Mouse (Mus musculus): ENCODE data around the gene Fibp.

The Fibp gene

DNA sequence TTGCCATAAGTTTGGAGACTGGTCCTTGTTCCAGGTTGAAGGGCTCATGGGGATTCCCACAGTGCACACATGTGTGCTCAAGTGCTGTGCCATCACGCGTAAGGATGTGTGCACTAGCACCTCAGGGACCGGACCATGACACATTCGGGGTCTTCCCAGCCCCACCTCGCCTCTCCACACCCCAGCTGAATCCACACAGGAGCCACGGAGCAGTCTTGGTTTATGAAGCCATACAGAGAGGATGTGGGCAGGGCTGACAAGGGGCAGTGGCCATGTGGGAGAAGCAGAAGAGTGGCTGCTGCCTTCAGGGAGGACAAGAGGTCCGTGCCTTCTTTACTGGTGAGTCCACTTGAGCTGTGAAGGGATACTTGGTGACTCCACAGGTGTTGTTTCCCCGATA lies 4.6 kb downstream of the Fibp start:
- no peak for DNase-seq

DNA sequence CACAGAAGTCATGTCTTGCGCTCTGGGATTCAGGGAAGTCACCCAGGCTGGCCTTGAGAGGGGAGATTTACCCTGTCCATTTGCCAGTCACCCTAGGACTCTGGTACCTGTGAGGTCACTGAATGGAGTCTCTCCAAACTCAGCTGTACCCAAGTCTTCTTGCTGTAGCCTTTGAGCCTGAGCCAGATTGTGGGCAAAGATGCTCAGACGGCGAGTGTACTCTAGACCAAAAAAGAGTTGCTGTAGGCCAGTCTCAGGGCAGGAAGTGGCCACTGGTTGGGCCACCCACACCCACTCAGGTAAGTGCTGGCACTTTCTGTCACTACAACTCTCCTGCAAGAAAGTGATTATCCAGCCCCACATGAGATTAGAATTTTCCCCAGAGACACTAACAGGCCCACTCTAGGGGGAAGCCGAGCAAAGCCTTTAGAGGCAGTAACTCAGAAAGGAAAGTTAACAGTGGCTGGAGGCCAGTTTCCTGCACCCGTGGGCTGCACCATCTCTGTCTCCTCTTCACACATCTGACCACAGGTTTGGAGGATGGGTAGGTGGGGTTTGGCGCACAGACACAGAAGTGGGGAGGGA lies 6.6 kb downstream of the Fibp start:
- DNase-seq = no peak

DNA sequence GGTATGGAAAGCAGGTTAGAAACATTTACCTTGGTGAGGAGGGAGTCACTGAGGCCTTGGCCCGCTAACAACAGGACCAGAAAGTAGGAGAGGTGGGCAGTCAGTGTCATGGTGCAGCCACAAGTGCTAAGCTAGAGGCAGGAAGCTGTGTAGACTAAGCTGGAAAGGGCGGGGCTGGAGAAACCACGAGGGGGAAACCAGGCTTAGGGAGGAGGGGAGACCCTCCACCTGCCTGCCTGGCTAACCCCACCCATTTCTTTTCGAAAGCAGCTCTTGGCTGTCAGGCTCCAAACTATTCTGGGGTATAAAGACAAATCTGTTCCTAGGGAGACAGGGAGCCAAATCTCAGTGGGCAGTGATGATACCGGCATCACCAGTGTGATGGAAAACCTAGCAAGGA lies 8.0 kb downstream of the Fibp start, which contains the start of gene Ctsw:
Ctsw (minus strand) TSS at position 134 of the 400 bp plus-strand sequence.
- DNase-seq = peak in 1 of 2 experiments; percentile 7

DNA sequence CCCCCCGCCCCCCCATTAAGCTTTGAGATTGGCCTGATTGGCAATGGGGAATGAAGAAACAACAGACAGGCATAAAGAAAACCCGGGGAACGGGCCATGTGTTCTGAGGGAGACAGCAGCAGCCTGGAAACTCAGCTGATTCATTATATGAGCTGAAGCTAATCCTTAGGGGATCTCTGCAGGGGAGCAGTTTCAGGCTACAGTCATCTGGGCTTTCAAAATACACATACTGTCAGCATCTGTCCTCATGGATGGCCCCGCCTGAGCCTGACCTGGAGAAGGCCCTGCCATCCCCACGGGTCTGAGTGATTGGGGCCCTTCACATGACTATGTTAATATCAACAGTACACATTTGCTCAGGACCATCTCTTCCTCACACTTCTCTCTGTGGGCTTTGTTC lies 11.4 kb downstream of the Fibp start:
- no peak for DNase-seq

DNA sequence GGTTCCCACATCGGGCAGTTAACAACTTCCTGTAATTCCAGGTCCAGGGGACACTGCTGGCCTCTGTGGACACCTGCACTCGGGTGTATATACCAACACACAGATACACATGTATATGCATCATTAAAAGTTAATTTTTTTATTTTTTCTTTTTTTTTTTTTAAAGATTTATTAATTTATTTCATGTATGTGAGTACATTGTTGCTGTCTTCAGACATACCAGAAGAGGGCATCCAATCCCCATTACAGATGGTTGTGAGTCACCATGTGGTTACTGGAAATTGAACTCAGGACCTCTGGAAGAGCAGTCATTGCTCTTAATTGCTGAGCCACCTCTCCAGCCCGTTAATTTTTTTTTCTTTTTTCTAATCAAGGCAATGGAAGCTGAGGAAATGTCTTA lies 12.4 kb downstream of the Fibp start:
- DNase-seq = no peak

DNA sequence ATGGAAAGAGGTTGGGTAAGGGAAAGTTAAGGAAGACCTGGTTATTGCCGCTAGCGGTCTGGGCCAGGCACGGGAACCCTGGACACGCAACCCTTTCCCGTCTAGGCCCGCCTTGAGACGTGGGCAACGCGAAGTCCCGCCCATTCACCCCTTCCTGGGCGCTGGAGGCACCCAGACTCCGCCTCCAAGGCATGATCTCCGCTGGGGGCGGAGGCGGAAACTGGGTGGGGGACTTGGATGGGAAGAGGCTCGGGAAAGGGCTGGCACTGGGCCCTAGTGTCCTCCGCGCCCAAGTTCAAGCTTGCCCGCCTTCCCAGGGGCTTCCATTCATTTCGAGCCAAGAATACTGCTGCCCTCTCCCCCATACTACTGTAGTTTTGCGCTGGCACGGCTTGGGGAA lies 13.3 kb downstream of the Fibp start, which contains the start of gene Efemp2:
Efemp2 (plus strand) TSS at position 235 of the 400 bp plus-strand sequence.
- peak; percentile 84 to 91 for DNase-seq

DNA sequence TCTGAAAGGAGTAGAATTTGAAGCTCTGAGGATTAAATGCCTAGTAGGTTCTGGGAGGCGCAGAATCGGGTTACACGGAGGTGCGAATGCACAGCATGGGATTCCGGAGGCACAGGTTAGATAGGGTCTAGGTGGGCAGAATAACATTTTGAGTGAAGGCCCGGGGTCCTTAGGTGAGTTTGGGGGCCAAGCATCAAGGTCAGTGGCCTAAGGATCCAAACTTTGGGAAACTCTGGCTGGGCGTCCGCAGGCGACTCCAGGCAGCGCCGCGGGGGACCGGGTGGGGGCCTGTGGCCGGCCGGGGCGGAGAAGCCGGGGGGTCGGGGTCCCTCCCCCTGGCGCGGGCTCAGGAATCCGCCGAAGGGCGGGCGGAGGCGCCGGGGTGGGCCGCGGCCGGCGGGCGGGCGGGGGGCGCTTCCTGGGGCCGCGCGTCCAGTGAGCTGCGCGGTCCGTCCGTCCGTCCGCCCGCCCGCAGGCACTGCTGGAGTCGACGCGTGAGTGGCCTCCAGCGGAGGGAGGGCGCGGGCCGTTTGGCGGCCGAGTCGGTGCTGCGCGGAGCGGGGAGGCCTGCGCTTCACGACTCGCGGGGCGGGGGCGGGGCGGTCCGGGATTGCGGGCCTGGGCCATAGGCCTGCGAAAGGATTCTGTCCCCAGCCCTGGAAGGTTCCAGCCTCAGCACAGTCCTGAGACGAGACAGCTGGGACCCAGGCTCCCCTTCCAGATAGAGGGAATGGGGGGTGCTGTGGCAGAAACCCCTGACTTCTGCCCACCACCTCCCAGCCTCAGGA lies 14.1 kb downstream of the Fibp start:
- DNase-seq = peak; percentile 75 to 82

DNA sequence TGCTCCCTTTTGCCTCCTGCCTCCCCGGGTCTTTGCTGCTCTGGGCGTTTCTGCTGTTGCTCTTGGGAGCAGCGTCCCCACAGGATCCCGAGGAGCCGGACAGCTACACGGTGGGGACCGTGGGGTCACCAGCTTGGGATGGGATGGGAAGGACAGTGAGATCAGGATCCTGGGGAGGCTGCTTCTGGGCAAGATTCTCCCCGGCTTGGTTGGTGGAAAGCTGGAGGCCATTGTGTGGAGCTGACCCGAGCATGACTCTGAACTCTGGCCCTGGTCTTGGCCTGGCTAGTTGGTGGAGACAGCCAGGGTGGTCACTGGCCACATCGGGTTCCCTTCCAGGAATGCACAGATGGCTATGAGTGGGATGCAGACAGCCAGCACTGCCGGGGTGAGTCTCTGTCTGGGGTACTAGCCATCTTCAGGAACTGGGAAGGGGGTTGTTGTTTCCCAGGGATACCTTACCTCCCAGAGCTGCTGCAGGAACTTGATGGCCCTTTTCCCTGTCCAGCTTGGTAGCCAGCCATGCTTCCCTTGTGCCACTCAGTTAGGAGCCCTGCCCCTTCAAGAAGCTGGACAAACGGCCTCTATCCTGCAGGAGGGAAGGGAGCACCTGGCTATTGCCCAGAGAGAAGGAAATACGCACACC lies 14.8 kb downstream of the Fibp start:
- peak in 1 of 2 experiments; percentile 51 for DNase-seq

DNA sequence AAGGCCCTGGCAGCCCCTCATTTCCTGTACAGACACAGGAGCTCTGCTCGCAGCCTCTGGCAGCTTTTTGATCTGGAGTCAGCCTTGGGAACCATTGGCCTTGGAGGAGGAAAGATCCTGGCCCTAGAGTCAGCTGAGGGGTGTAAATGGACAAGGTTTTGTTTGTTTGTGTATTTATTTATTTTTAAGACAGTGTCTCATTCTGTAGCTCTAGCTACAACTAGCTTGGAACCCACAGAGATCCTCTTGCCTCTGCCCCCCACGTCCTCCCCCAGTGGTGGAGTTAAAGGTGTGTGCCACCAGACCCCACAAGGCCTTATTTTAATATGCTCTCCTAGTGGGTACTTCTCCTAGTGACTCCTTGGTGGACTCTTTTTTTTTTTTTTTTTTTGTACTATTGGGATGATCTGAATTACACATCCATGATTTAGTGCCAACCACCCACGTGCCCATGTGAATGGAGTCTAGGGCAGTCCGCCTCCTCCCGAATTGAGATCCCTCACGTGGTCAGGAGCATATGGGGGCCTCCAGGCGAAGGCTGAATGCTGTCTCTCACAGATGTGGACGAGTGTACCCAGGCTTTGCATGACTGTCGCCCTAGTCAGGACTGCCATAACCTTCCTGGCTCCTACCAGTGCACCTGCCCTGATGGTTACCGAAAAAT lies 16.7 kb downstream of the Fibp start:
- DNase-seq = peak in 1 of 2 experiments; percentile 1

DNA sequence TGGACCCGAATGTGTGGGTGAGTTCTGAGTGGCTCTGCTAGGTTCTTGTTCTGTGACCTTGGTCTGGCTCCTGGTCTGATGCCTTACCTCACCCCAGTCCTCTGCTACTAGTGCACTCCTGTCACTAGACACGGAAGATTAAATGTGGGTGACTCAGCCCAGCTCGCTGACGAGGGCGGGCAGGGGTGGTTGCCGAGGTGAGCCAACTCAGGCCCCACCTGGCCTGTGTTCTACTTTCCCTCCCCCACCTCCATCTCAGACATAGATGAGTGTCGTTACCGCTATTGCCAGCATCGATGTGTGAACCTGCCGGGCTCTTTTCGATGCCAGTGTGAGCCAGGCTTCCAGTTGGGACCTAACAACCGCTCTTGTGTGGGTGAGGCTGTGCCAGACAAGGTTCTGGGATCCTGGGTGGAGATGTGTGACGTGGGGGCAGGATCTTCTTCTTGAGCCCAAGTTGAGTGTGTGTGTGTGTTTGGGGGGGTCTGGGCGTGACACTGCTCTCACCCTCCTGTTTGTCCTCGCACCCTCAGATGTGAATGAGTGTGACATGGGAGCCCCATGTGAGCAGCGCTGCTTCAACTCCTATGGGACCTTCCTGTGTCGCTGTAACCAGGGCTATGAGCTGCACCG lies 17.4 kb downstream of the Fibp start:
- DNase-seq = peak in 1 of 2 experiments; percentile 8

DNA sequence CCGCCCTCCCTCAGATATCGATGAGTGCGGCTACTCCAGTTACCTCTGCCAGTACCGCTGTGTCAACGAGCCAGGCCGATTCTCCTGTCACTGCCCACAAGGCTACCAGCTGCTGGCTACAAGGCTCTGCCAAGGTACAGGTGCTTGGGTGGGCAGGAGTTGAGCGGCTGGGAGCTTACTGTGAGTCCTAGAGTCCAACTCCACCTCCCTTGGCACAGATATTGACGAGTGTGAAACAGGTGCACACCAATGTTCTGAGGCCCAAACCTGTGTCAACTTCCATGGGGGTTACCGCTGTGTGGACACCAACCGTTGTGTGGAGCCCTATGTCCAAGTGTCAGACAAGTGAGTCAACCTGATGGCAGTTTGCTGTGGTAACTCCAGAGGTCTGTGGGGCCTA lies 19.6 kb downstream of the Fibp start:
- peak in 1 of 2 experiments; percentile 3 for DNase-seq

DNA sequence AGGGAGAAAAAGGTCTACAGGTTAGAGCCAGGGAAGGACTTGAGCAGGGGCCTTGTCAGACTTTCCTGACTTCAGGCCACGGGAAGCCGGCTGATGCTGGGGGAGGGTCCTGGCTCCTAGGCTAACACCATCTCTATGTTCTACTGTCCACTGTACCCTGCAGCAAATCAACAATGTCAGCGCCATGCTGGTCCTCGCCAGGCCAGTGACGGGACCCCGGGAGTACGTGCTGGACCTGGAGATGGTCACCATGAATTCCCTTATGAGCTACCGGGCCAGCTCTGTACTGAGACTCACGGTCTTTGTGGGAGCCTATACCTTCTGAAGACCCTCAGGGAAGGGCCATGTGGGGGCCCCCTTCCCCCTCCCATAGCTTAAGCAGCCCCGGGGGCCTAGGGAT lies 21.0 kb downstream of the Fibp start:
- DNase-seq = no peak

DNA sequence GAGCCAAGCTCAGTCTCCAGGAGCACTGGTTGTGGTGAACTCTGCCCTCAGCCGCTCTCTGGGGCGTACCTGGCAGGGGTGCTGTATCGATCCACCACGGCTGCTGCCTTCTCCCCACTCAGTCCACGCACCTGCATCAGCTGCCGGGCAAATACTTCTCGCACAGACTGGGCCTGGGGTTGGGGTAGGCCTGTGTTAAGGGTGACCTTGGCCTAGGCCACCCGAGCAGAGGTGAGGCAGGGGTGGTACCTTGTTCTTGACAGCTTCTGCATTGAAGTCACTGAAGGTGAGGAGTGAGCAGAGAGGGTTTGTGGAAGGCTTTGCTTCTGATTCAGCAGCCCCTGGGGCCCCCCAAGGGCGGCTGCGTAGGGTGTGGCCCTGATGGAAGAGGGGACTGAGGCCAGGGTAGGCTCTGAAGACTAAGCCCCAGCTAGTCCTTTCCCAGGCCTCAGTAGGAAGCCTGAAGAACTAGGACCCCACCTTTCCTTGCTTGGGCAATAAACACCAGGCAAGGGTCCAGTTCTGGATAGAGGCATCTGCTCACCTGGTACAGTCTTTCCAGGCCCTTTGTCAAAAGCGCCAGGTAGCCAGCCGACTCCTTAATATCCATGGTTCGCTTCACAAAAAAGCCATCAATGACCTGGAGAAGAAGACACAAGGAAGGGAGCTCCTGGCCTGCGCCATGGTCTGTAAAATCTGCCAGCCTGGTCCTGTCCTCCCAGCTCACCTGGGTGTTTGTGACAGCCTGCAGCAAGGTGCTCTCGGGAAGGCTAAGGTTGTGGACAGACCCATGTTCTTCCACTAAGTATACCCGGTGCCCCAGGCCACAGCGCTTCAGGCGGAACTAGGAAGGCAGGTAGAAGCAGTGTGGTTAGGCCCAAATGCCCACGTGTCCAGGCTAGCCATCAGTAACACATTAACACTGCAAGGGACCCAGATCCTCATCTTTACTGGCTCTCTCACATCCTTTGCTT lies 23.3 kb downstream of the Fibp start:
- peak; percentile 2 to 12 for DNase-seq

DNA sequence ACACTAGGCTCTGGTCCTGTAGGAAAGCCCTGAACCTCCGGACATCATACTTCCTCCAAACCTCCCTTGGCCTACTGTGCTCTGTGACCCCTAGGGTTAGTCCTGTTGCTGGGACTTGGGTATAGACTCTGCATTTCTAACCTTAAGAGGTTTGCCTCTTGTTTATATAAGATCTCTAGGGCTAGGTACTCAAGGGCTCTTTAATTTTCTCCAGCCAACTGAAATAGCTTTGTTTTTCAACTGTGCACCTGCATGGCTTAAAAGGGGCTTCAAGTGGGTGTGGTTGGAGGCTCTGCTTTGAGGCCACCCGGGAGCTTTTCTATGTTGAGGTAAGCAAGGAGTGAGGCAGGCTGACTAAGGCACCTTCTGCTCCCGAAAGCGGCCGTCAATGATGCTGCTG lies 24.1 kb downstream of the Fibp start:
- no peak for DNase-seq

DNA sequence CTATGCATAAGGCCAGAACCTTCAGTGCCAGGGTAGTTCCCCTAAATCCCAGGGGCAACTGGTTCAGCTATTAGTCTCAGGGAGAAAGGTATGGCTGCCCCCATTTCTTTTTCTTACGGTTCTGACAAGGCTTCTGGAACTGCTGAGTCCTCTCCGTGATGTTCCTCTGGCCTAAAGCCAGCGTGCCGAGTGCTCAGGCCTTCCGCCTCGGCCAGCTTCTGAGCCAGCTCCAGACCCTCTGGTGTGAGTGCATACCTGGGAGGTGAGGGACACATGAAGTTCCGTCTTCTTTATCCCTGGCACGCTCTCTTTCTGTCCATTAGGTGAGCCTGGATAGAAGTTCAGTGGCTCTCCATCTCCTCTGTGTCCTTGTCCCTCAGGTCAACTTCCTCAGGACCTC lies 25.0 kb downstream of the Fibp start:
- DNase-seq = peak in 1 of 2 experiments; percentile 8

DNA sequence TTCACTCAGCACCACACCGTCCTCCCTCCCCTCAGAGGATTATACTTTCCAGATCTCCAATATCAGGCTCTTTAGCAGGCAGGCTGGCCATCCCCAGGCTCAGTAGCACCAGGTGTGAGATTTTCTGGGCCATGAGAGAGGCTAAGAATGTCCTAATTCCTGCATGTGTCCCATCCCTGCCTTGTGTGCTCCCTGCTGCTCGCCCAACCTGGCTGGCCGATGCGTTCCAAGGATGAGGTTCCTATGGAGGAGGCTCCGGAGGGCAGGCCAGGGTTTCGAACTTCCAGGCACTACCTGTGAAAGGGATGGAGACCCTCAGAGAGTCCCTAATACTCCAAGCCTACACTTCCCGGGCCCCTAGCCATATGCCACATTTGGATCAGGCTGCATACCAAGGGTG lies 25.4 kb downstream of the Fibp start:
- DNase-seq = peak in 1 of 2 experiments; percentile 6

DNA sequence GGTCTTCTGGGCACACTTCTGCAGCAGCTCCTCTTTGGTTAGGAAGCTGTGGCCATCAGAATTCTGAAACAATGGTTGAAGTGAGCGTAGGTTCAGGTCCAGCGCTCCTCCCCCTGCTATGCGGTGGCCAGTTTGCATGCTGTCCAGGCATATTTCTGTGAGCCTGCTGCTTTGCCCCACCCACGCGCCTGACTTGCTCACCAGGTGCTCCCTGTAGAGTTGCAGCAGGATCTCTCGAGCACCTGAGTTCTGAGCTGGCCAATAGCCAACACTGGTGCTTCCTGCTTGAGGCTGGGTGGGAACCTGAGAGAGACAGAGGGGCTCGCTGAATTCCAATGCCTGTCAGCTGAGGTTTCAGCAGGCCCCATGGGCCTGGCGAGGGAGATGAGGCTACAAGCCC lies 25.9 kb downstream of the Fibp start:
- peak in 1 of 2 experiments; percentile 46 for DNase-seq

DNA sequence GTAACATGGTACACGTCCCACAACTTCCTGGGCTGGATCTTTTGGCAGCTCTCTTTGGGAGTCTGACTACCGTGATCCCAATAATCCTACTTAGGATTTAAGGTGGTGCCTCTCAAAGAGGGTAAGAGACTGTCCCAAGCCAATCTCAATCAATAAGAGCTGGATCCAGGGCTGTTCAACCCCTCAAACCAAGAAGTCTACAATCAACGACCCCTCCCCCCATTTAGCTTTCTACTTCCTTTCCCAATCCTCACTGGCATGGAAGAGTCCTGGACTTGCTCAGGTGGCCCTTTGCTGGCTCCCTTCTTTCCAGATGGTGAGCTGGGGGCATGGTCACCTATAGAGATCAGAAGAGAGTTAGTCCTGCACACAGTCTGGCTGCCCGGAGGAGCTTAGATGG lies 26.4 kb downstream of the Fibp start:
- DNase-seq = no peak

DNA sequence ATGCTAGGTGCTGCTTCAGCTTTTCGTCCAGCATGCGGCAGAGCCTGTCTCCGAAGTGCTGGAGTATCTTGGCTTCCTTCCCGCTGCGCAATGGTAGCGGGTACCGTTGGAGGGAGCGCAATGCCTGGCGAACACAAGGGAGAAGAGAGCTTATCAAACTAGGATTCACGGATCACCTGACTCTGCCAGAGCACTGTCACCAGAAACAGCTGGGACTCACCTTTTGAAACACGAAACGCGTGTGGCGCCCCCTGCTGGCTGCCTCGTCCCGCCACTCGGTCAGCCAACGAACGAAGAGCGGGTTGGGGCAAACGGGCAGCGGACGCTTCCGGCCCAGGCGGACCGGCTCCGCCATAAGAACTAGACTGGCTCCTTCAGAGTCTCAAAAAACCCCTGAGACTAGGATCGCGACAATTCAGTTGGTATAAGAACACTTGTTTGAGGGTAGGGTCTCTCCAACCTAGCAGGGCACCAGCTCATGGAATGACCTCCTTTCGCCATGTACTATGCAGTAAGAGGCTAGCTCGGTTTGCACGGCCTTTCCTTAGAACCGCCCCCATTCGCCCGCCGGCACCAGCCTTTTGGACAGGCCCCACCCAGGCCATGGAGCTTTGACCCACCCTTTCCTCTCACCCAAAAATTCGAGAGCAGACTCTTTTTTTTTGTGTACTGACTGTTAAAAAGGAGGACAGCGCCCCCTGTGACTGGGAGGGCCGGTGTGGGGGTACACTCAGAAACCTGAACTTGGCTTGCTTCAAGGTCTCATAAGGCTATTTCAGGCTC lies 27.5 kb downstream of the Fibp start, which contains the start of gene Mus81:
Mus81 (minus strand) TSS at position 635 of the 783 bp plus-strand sequence.
- DNase-seq = peak; percentile 98 to 99

DNA sequence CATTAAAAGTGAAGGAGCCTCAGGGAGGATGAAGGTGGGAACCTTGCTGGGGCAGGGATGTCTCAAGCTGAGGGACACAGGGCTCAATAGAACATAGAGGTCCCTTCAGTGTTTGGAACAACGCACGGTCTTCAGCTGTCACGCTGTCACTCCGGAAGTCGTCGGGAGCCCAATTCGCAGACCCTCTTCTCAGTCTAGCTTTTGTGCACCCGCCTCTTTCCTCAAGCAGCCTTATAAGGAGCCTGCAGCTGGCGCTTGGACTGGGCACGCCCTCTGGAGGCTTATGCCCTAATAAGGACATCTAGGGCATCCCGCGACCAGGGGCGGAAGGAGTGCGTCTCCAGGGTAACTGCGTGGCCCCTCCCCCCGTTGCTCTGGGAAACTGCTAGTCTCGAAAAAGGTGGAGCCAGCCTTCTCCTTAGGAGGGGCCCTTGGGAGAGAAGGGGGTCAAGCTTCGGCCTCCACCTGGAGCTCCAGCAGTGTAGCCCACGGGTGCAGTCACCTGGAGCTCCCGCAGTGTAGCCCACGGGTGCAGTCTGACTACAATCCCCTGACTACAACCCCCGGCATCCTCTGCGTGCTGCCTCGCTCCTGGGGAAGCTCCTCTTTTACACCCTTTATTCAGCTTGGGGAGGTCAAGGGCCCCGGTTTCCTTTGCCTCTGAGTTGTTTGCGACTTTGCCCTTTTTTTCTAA lies 28.6 kb downstream of the Fibp start:
- peak; percentile 98 to 99 for DNase-seq
